Mouse (Mus musculus) midbrain, embryonic 16.5 days (tissue): ENCODE measurements around the gene Vps16. TPM values are rescaled to one million over a fixed set of nuclear protein-coding genes. Genes with fewer than 3 reads are reported as not detected.
A peak's percentile ranks its signal among the peaks of the same experiment; 100 is the strongest.

Source experiments
- ATAC-seq: fragments of 200-750 bp; cut with Nextera tagmentation; 2 replicates; pipeline ENCODE4 v1.8.0; 2017; ENCODE audit warnings: moderate TSS enrichment
- H3K27ac ChIP-seq: fragments of 300-500 bp; sonication (generic); 2 replicates; pipeline ENCODE4 v1.5.1; 2014; ENCODE audit warnings: mild to moderate bottlenecking, low read length, mixed read lengths
- H3K27me3 ChIP-seq: fragments of 300-500 bp; sonication (generic); 2 replicates; pipeline ENCODE4 v1.6.1; 2014; ENCODE audit warnings: low read depth, low read length, mixed read lengths; ENCODE audit not compliant: control insufficient read depth, insufficient read depth
- H3K36me3 ChIP-seq: fragments of 300-500 bp; sonication (generic); 2 replicates; pipeline ENCODE4 v1.6.1; 2014; ENCODE audit warnings: mild to moderate bottlenecking, low read length, moderate library complexity, mixed read lengths; ENCODE audit not compliant: control insufficient read depth, insufficient read depth
- H3K4me1 ChIP-seq: fragments of 300-500 bp; sonication (generic); 2 replicates; pipeline ENCODE4 v1.6.1; 2014; ENCODE audit warnings: mild to moderate bottlenecking, low read length, mixed read lengths; ENCODE audit not compliant: control insufficient read depth, insufficient read depth
- H3K4me2 ChIP-seq: fragments of 300-500 bp; sonication (generic); 2 replicates; pipeline ENCODE4 v1.6.1; 2014; ENCODE audit warnings: mild to moderate bottlenecking, low read length, mixed read lengths
- H3K4me3 ChIP-seq: fragments of 300-500 bp; sonication (generic); 2 replicates; pipeline ENCODE4 v1.5.1; 2014; ENCODE audit warnings: low read depth, mild to moderate bottlenecking, low read length, moderate library complexity, mixed read lengths
- H3K9ac ChIP-seq: fragments of 300-500 bp; sonication (generic); 2 replicates; pipeline ENCODE4 v1.6.1; 2014; ENCODE audit warnings: low read depth, low read length, mixed read lengths
- H3K9me3 ChIP-seq: fragments of 300-500 bp; sonication (generic); replicated peaks from 2 replicates; pipeline ENCODE4 v1.6.1; 2014; ENCODE audit warnings: mild to moderate bottlenecking, low read length, mixed read lengths; ENCODE audit not compliant: control insufficient read depth, poor library complexity, severe bottlenecking
- WGBS: fragments of 180-500 bp; shearing (Covaris S2); extraction: QIAGEN DNeasy Blood & Tissue Kit; methylation state at CpG from one replicate; pipeline ENCODE4 v1.1.7; 2014; 5-methylcytosine and 5-hydroxymethylcytosine counted together
- polyA plus RNA-seq: library from polyadenylated mRNA; unstranded; fragments of >200 nt; fragmentation: Nextera tagmentation; extraction: Ambion mirVana; gene quantifications from 2 replicates; pipeline ENCODE4 v1.2.1, GENCODE M21; 2015

Gene Vps16
- polyA plus RNA-seq, 1 experiment from 2014 or later, result 110 TPM

DNA sequence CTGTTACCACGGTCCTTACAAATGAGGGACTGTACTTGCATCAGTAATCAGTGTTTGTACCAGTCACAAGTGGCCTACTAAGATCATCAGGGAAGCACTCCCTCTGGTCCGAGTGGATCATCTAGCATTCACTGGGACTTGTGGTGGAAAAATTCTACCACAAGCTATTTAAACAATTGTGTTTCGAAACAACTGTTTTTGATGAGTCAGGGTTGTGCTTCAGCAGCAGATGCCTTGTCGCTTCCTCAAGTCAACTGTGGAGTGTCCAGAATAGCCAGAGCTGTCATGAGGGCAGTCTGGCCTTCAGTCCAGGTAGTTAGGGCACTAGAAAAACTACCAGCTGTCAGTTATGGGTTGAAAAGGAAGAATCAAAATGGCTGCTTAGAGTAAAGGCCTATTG lies 64.5 kb downstream of the Vps16 start:
- Histone ChIP-seq H3K27ac (no peak overlapping the region), H3K4me1 (peaks cover 6% of the 10 kb centered on the region; the same call in 1 of the 2 replicates), H3K27me3 (no peaks in the 10 kb centered on the region), H3K4me2 (no peak overlapping the region), H3K9me3 (0 out of 2 replicates have a peak, but pooled peaks cover 2% of the 10 kb centered on the region), H3K9ac (no peak overlapping the region), H3K4me3 (no peak overlapping the region), H3K36me3 (no peaks in the 10 kb centered on the region)
- no peak for ATAC-seq
- WGBS, result 90% methylated on average over 4 of the region's 4 CpGs

DNA sequence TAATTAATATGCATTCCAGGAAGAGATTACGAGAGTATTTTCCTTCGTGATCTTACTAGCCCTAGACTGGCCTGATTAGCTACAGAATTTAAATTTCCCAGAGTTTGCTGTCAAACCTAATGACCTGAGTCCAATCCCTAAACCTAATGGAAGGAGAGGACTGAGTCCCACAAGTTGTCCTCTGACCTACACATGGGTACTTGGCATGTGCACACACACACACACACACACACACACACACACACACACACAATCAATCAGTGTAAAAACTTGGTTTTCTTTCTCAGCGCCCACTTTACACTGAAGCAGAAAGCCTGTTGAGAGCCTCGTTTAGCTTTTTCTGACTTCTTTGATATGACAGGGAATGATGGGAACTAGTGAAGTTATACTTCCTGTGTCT lies 67.0 kb downstream of the Vps16 start:
- Histone ChIP-seq H3K27me3 (no peaks in the 10 kb centered on the region), H3K4me1 (peaks cover 7% of the 10 kb centered on the region), H3K4me3 (no peak overlapping the region), H3K9ac (no peak overlapping the region), H3K9me3 (no peaks in the 10 kb centered on the region), H3K27ac (peak overlapping the region; percentile 60), H3K4me2 (no peak overlapping the region), H3K36me3 (no peaks in the 10 kb centered on the region)
- no peak for ATAC-seq
- 11% methylated on average over 4 of the region's 4 CpGs for WGBS

DNA sequence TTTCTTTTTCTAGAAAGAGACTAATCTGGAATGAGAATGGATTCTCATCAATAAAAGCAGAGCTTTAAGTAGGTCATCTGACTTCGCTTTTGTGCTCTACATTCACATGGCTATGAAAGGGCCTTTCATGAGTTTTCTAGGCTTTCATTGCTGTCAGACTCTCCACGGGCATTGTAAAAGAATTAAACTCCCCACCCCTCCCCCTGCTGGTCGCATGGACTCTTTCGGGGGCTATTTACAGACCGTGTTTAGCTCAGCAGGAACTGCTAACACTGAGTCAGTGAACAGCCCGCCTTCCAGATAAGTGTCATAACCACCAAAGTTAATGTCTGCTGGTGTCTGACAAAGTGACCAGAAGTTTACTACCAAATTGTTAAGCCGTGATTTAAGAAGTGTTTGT lies 67.4 kb downstream of the Vps16 start:
- H3K27me3 ChIP-seq, result no peaks in the 10 kb centered on the region
- no peaks in the 10 kb centered on the region for H3K9me3 ChIP-seq
- H3K4me2 ChIP-seq, result no peak overlapping the region
- H3K4me1 ChIP-seq, result peaks cover 9% of the 10 kb centered on the region
- H3K4me3 ChIP-seq, result no peak overlapping the region
- no peak overlapping the region for H3K27ac ChIP-seq
- no peak overlapping the region for H3K9ac ChIP-seq
- peak; percentile 73 for ATAC-seq
- H3K36me3 ChIP-seq, result no peaks in the 10 kb centered on the region
- 4% methylated on average over 7 of the region's 7 CpGs for WGBS

Other genes starting within 250 kb of the Vps16 start
- gene Snrpb, start 244.9 kb upstream of the Vps16 start, polyA plus RNA-seq, result 286 and 305 TPM in 2 replicates
- gene Tmc2, start 229.1 kb upstream of the Vps16 start, polyA plus RNA-seq, result not detected in 2 replicates
- gene Nop56, start 149.9 kb upstream of the Vps16 start, polyA plus RNA-seq, result 237 and 239 TPM in 2 replicates
- gene Idh3b, start 139.8 kb upstream of the Vps16 start, polyA plus RNA-seq, result 170 and 186 TPM in 2 replicates
- 3.7 and 4.6 TPM in 2 replicates for gene Ebf4, start 129.2 kb upstream of the Vps16 start, polyA plus RNA-seq
- 20.7 and 26.2 TPM in 2 replicates for gene Cpxm1, start 26.8 kb upstream of the Vps16 start, polyA plus RNA-seq
- 0.14 TPM in 1 of 2 replicates, not detected in the other for gene Gm28372, start 19.1 kb upstream of the Vps16 start, polyA plus RNA-seq
- 0.51 TPM in 1 of 2 replicates, not detected in the other for gene 1700020A23Rik, start 19.1 kb upstream of the Vps16 start, polyA plus RNA-seq
- 0.21 TPM in 1 of 2 replicates, not detected in the other for gene Tmem239, start 17.9 kb upstream of the Vps16 start, polyA plus RNA-seq
- 15.4 and 15.7 TPM in 2 replicates for gene Pced1a, start 362 bp downstream of the Vps16 start, polyA plus RNA-seq
- 137 and 144 TPM in 2 replicates for gene Ptpra, start 25.9 kb downstream of the Vps16 start, polyA plus RNA-seq
- gene Mrps26, start 139.4 kb downstream of the Vps16 start, polyA plus RNA-seq, result 99.4 and 109 TPM in 2 replicates
- gene Oxt, start 151.8 kb downstream of the Vps16 start, polyA plus RNA-seq, result 0.93 and 15.3 TPM in 2 replicates
- 76.0 and 77.8 TPM in 2 replicates for gene Avp, start 158.2 kb downstream of the Vps16 start, polyA plus RNA-seq
- gene Fastkd5, start 205.7 kb downstream of the Vps16 start, polyA plus RNA-seq, result 10.2 and 11.4 TPM in 2 replicates
- 8.4 and 8.9 TPM in 2 replicates for gene Ubox5, start 205.7 kb downstream of the Vps16 start, polyA plus RNA-seq
- gene Lzts3, start 218.5 kb downstream of the Vps16 start, polyA plus RNA-seq, result 17.7 and 20.7 TPM in 2 replicates
- 71.0 and 77.1 TPM in 2 replicates for gene Ddrgk1, start 240.3 kb downstream of the Vps16 start, polyA plus RNA-seq
- 136 and 137 TPM in 2 replicates for gene Itpa, start 243.3 kb downstream of the Vps16 start, polyA plus RNA-seq